Mouse (Mus musculus) lung, embryonic 14.5 days (tissue): ENCODE measurements around the gene Rb1. TPM values are rescaled to one million over a fixed set of nuclear protein-coding genes. Genes with fewer than 3 reads are reported as not detected.

Experiments used
- ATAC-seq: fragments of 200-750 bp; cut with Nextera tagmentation; 2 replicates; pipeline ENCODE4 v1.8.0; 2017; ENCODE audit warnings: mild to moderate bottlenecking, moderate TSS enrichment, moderate library complexity; ENCODE audit not compliant: insufficient read depth
- DNase-seq: peaks from one replicate; pipeline ENCODE4 v3.0.0-alpha.2; 2015
- H3K27ac ChIP-seq: fragments of 300-500 bp; sonication (generic); 2 replicates; pipeline ENCODE4 v1.5.1; 2014; ENCODE audit warnings: low read depth, mild to moderate bottlenecking, moderate library complexity
- H3K27me3 ChIP-seq: fragments of 300-500 bp; sonication (generic); 2 replicates; pipeline ENCODE4 v1.6.1; 2014; ENCODE audit warnings: low read length, control low read depth; ENCODE audit not compliant: insufficient read depth
- H3K36me3 ChIP-seq: fragments of 300-500 bp; sonication (generic); 2 replicates; pipeline ENCODE4 v1.6.1; 2014; ENCODE audit warnings: control low read depth; ENCODE audit not compliant: insufficient read depth
- H3K4me1 ChIP-seq: fragments of 300-500 bp; sonication (generic); 2 replicates; pipeline ENCODE4 v1.6.1; 2014; ENCODE audit warnings: antibody characterized with exemption, control low read depth; ENCODE audit not compliant: insufficient read depth
- H3K4me2 ChIP-seq: fragments of 300-500 bp; sonication (generic); 2 replicates; pipeline ENCODE4 v1.6.1; 2014; ENCODE audit warnings: mild to moderate bottlenecking
- H3K4me3 ChIP-seq: fragments of 300-500 bp; sonication (generic); 2 replicates; pipeline ENCODE4 v1.5.1; 2014; ENCODE audit warnings: low read depth, low read length
- H3K9ac ChIP-seq: fragments of 300-500 bp; sonication (generic); 2 replicates; pipeline ENCODE4 v1.6.1; 2014
- H3K9me3 ChIP-seq: fragments of 300-500 bp; sonication (generic); 2 replicates; pipeline ENCODE4 v1.6.1; 2016; ENCODE audit warnings: low read depth, low read length, control low read depth
- CTCF ChIP-seq: IDR thresholded peaks from 2 replicates; pipeline ENCODE4 v1.5.1; 2016; ENCODE audit warnings: antibody characterized with exemption, low read depth
- WGBS: fragments of 180-500 bp; shearing (Covaris S2); extraction: QIAGEN DNeasy Blood & Tissue Kit; methylation state at CpG from one replicate; pipeline ENCODE4 v1.1.7; 2014; 5-methylcytosine and 5-hydroxymethylcytosine counted together
- polyA plus RNA-seq: library from polyadenylated mRNA; unstranded; fragments of >200 nt; fragmentation: Nextera tagmentation; extraction: Ambion mirVana; gene quantifications from 2 replicates; pipeline ENCODE4 v1.2.1, GENCODE M21; 2014

Gene Rb1
- polyA plus RNA-seq, 1 experiment from 2014 or later: 19.3 TPM

- TF ChIP-seq CTCF: no peak
- no peak overlapping the region for H3K27ac ChIP-seq
- no peak for ATAC-seq
- H3K27me3 ChIP-seq: no peaks in the 10 kb centered on the region
- no peak for DNase-seq
- no peak overlapping the region for H3K9ac ChIP-seq
- no peaks in the 10 kb centered on the region for H3K4me1 ChIP-seq
- WGBS: 70% methylated on average over 6 of the region's 6 CpGs
- H3K9me3 ChIP-seq: no peaks in the 10 kb centered on the region
- H3K4me3 ChIP-seq: no peak overlapping the region
- no peaks in the 10 kb centered on the region for H3K36me3 ChIP-seq
- H3K4me2 ChIP-seq: no peak overlapping the region
Observed at GRCm38 (mm10) chr14:73336316-73337080, 10.9 kb upstream of the Rb1 start.

DNA sequence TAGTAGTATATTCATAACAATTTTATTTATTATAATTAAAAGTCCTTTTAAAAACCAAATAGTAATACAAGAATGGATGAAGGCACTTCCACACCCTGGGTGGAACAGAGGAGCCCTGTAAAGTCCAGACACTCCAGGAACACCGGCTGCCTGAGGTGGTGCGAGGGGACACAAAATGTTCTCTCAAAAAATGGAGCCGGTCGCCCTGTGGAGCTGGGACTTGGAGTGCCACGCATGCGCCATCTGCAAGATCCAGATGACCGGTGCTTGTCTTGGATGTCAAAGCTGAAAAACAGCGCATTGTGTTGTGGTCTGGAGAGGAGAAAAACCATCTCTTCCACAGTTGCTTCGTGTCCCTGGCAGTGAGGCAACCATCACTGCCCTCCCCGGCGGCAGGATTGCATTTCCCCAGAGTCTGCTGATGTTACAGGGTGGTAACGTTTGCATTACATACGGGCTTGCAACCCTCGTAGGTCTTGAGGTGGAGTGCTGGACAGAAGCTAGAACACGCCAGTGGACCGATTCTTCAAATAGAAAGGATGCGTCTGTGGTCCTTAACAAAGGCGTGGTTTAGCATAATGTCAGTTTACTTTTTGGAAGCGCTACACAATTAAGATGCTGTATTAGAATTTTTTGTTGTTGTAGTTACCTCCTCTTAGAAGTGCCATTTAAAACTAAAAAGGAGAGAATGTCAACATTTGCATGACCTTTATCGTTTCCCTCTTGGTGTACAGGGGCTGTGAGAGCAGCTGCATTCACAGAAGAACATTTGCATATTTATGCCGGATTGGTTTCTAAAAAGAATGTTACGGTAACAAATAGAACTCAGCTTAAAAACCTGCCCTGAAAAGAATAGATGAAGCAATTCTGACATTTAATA, 9.5 kb upstream of the Rb1 start:
- no peaks in the 10 kb centered on the region for H3K27me3 ChIP-seq
- DNase-seq: no peak
- H3K9ac ChIP-seq: no peak overlapping the region
- ATAC-seq: no peak
- no peaks in the 10 kb centered on the region for H3K4me1 ChIP-seq
- no peaks in the 10 kb centered on the region for H3K36me3 ChIP-seq
- 76% methylated on average over 22 of the region's 22 CpGs for WGBS
- H3K4me2 ChIP-seq: no peak overlapping the region
- no peak overlapping the region for H3K4me3 ChIP-seq
- no peak for TF ChIP-seq CTCF
- H3K9me3 ChIP-seq: no peaks in the 10 kb centered on the region
- no peak overlapping the region for H3K27ac ChIP-seq

- no peak for TF ChIP-seq CTCF
- Histone ChIP-seq H3K36me3 (no peaks in the 10 kb centered on the region), H3K4me2 (no peak overlapping the region), H3K9ac (no peak overlapping the region), H3K4me1 (no peaks in the 10 kb centered on the region), H3K9me3 (no peaks in the 10 kb centered on the region; the same call in 1 of the 2 replicates), H3K27me3 (no peaks in the 10 kb centered on the region), H3K4me3 (no peak overlapping the region), H3K27ac (no peak overlapping the region)
- WGBS: 82% methylated on average over 3 of the region's 3 CpGs
- ATAC-seq (no peak), DNase-seq (no peak)
Observed at GRCm38 (mm10) chr14:73333880-73334279, 8.3 kb upstream of the Rb1 start.

GRCm38 (mm10) chr14:73331386-73331785, 5.8 kb upstream of the Rb1 start:
- Histone ChIP-seq H3K4me2 (no peak overlapping the region), H3K9me3 (no peaks in the 10 kb centered on the region; the same call in 1 of the 2 replicates), H3K4me3 (no peak overlapping the region), H3K36me3 (no peaks in the 10 kb centered on the region), H3K4me1 (0 out of 2 replicates have a peak, but pooled peaks cover 10% of the 10 kb centered on the region), H3K27ac (no peak overlapping the region), H3K9ac (no peak overlapping the region), H3K27me3 (no peaks in the 10 kb centered on the region)
- no peak for TF ChIP-seq CTCF
- ATAC-seq (no peak), DNase-seq (no peak)
- 70% methylated on average over 4 of the region's 4 CpGs for WGBS

DNA sequence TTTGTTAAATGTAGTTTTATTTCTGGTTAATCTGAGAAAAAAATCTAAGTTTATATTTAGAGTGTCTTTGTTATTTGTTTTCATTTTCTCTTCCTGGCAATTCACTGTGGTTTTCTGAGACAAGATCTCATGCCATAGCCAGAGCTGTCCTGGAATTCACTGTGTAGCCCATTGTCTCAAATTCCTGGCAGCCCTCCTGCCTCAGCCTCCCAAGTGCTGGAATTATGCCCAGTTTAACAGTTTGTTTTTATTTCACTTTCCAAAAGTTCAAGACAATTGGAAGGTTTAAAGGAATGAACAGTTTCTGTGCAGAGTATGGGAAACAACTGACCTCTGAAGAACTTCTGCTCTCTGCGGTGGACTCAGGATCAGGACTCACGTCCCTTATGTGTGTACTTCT, 4.2 kb upstream of the Rb1 start:
- H3K4me3 ChIP-seq: no peak overlapping the region
- ATAC-seq (no peak), DNase-seq (no peak)
- H3K9ac ChIP-seq: no peak overlapping the region
- H3K4me2 ChIP-seq: no peak overlapping the region
- WGBS: 91% methylated on average over 2 of the region's 2 CpGs
- 0 out of 2 replicates have a peak, but pooled peaks cover 11% of the 10 kb centered on the region for H3K4me1 ChIP-seq
- H3K36me3 ChIP-seq: no peaks in the 10 kb centered on the region
- no peak overlapping the region for H3K27ac ChIP-seq
- TF ChIP-seq CTCF: no peak
- H3K9me3 ChIP-seq: no peaks in the 10 kb centered on the region; the same call in 1 of the 2 replicates
- no peaks in the 10 kb centered on the region for H3K27me3 ChIP-seq

DNA sequence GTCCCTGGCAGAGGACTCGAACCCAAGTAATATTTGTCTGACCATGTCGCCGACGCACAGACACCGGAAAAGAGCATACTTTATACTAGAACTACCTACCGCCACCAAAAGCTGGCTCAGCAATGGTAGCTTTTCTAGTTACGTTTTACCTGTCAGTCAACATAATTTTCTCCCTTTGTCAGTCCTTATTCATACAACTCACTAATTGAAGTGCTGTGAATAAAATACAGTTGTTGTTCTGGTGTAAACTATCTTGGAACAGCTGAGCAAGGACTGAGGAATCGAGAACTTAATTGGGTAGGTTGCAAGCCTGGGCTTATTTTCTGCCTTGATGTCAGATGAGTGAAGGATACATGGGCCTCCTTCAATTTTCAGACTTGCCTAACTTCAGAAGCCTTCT, 889 bp upstream of the Rb1 start:
- ATAC-seq (no peak), DNase-seq (no peak)
- no peak for TF ChIP-seq CTCF
- Histone ChIP-seq H3K4me1 (0 out of 2 replicates have a peak, but pooled peaks cover 11% of the 10 kb centered on the region), H3K27me3 (no peaks in the 10 kb centered on the region), H3K4me2 (peak overlapping the region; percentile 89), H3K9me3 (no peaks in the 10 kb centered on the region; the same call in 1 of the 2 replicates), H3K9ac (peak overlapping the region; percentile 72), H3K27ac (peak overlapping the region; percentile 86), H3K36me3 (no peaks in the 10 kb centered on the region), H3K4me3 (peak overlapping the region; percentile 88)
- 6% methylated on average over 8 of the region's 8 CpGs for whole genome bisulfite sequencing
